Mouse (Mus musculus): ENCODE results near the gene Nkx1-2. TPM values are rescaled to one million over a fixed set of nuclear protein-coding genes. Genes with fewer than 3 reads are reported as not detected.

The Nkx1-2 gene
- polyA plus RNA-seq, 1 experiment, result not detected

GRCm38 (mm10) chr7:132619975-132620918, 20.8 kb upstream of the Nkx1-2 start:
- Histone ChIP-seq H3K4me1 (ENCODE audit: control insufficient read depth, insufficient read depth, low read length) (peaks cover 8% of the 10 kb centered on the region), H3K9ac (ENCODE audit: low read depth, poor library complexity, severe bottlenecking) (no peak overlapping the region), H3K9me3 (replicated peaks; ENCODE audit: control insufficient read depth, insufficient read depth, low read length, poor library complexity, severe bottlenecking) (no peaks in the 10 kb centered on the region), H3K27me3 (ENCODE audit: control insufficient read depth, insufficient read depth, low read length, poor library complexity, severe bottlenecking) (no peaks in the 10 kb centered on the region), H3K4me3 (ENCODE audit: low read depth, low read length) (no peak overlapping the region), H3K36me3 (ENCODE audit: control insufficient read depth, insufficient read depth, low read length, poor library complexity, severe bottlenecking) (no peaks in the 10 kb centered on the region), H3K27ac (ENCODE audit: insufficient read depth, low read length) (no peak overlapping the region)
- TF ChIP-seq CTCF (IDR thresholded peaks at IDR 0.05; ENCODE audit: low read depth, low read length) (no peak), EP300 (IDR thresholded peaks at IDR 0.05; ENCODE audit: insufficient read depth, low read depth, low read length) (no peak), POLR2A (IDR thresholded peaks at IDR 0.05; ENCODE audit: insufficient read depth, low read length) (no peak)

GRCm38 (mm10) chr7:132619549-132619948, 20.1 kb upstream of the Nkx1-2 start:
- Histone ChIP-seq H3K9ac (ENCODE audit: low read depth, poor library complexity, severe bottlenecking) (no peak overlapping the region), H3K27me3 (ENCODE audit: control insufficient read depth, insufficient read depth, low read length, poor library complexity, severe bottlenecking) (no peaks in the 10 kb centered on the region), H3K4me1 (ENCODE audit: control insufficient read depth, insufficient read depth, low read length) (peaks cover 8% of the 10 kb centered on the region), H3K9me3 (replicated peaks; ENCODE audit: control insufficient read depth, insufficient read depth, low read length, poor library complexity, severe bottlenecking) (no peaks in the 10 kb centered on the region), H3K4me3 (ENCODE audit: low read depth, low read length) (no peak overlapping the region), H3K27ac (ENCODE audit: insufficient read depth, low read length) (no peak overlapping the region), H3K36me3 (ENCODE audit: control insufficient read depth, insufficient read depth, low read length, poor library complexity, severe bottlenecking) (no peaks in the 10 kb centered on the region)
- TF ChIP-seq EP300 (IDR thresholded peaks at IDR 0.05; ENCODE audit: insufficient read depth, low read depth, low read length) (no peak), POLR2A (IDR thresholded peaks at IDR 0.05; ENCODE audit: insufficient read depth, low read length) (no peak), CTCF (IDR thresholded peaks at IDR 0.05; ENCODE audit: low read depth, low read length) (no peak)

GRCm38 (mm10) chr7:132617021-132617564, 17.7 kb upstream of the Nkx1-2 start:
- Histone ChIP-seq H3K9ac (ENCODE audit: low read depth, poor library complexity, severe bottlenecking) (no peak overlapping the region), H3K27ac (ENCODE audit: insufficient read depth, low read length) (no peak overlapping the region), H3K9me3 (replicated peaks; ENCODE audit: control insufficient read depth, insufficient read depth, low read length, poor library complexity, severe bottlenecking) (no peaks in the 10 kb centered on the region), H3K4me3 (ENCODE audit: low read depth, low read length) (no peak overlapping the region), H3K4me1 (ENCODE audit: control insufficient read depth, insufficient read depth, low read length) (peaks cover 8% of the 10 kb centered on the region), H3K27me3 (ENCODE audit: control insufficient read depth, insufficient read depth, low read length, poor library complexity, severe bottlenecking) (no peaks in the 10 kb centered on the region), H3K36me3 (ENCODE audit: control insufficient read depth, insufficient read depth, low read length, poor library complexity, severe bottlenecking) (no peaks in the 10 kb centered on the region)
- TF ChIP-seq EP300 (IDR thresholded peaks at IDR 0.05; ENCODE audit: insufficient read depth, low read depth, low read length) (no peak), POLR2A (IDR thresholded peaks at IDR 0.05; ENCODE audit: insufficient read depth, low read length) (no peak), CTCF (IDR thresholded peaks at IDR 0.05; ENCODE audit: low read depth, low read length) (no peak)

- H3K4me1 ChIP-seq (ENCODE audit: control insufficient read depth, insufficient read depth, low read length), result peaks cover 8% of the 10 kb centered on the region
- H3K4me3 ChIP-seq (ENCODE audit: low read depth, low read length), result no peak overlapping the region
- no peaks in the 10 kb centered on the region for H3K27me3 ChIP-seq (ENCODE audit: control insufficient read depth, insufficient read depth, low read length, poor library complexity, severe bottlenecking)
- no peak overlapping the region for H3K27ac ChIP-seq (ENCODE audit: insufficient read depth, low read length)
- no peaks in the 10 kb centered on the region for H3K36me3 ChIP-seq (ENCODE audit: control insufficient read depth, insufficient read depth, low read length, poor library complexity, severe bottlenecking)
- no peak overlapping the region for H3K9ac ChIP-seq (ENCODE audit: low read depth, poor library complexity, severe bottlenecking)
- TF ChIP-seq POLR2A (IDR thresholded peaks at IDR 0.05; ENCODE audit: insufficient read depth, low read length) (no peak), CTCF (IDR thresholded peaks at IDR 0.05; ENCODE audit: low read depth, low read length) (no peak), EP300 (IDR thresholded peaks at IDR 0.05; ENCODE audit: insufficient read depth, low read depth, low read length) (peak; percentile 95)
- H3K9me3 ChIP-seq (replicated peaks; ENCODE audit: control insufficient read depth, insufficient read depth, low read length, poor library complexity, severe bottlenecking), result no peaks in the 10 kb centered on the region
Measured at GRCm38 (mm10) chr7:132616391-132616790, 17.0 kb upstream of the Nkx1-2 start.

- Histone ChIP-seq H3K27me3 (ENCODE audit: control insufficient read depth, insufficient read depth, low read length, poor library complexity, severe bottlenecking) (no peaks in the 10 kb centered on the region), H3K36me3 (ENCODE audit: control insufficient read depth, insufficient read depth, low read length, poor library complexity, severe bottlenecking) (no peaks in the 10 kb centered on the region), H3K9me3 (replicated peaks; ENCODE audit: control insufficient read depth, insufficient read depth, low read length, poor library complexity, severe bottlenecking) (no peaks in the 10 kb centered on the region), H3K4me1 (ENCODE audit: control insufficient read depth, insufficient read depth, low read length) (peaks cover 8% of the 10 kb centered on the region), H3K4me3 (ENCODE audit: low read depth, low read length) (no peak overlapping the region), H3K27ac (ENCODE audit: insufficient read depth, low read length) (no peak overlapping the region), H3K9ac (ENCODE audit: low read depth, poor library complexity, severe bottlenecking) (no peak overlapping the region)
- no peak for TF ChIP-seq POLR2A (IDR thresholded peaks at IDR 0.05; ENCODE audit: insufficient read depth, low read length)
- TF ChIP-seq CTCF (IDR thresholded peaks at IDR 0.05; ENCODE audit: low read depth, low read length), result no peak
- TF ChIP-seq EP300 (IDR thresholded peaks at IDR 0.05; ENCODE audit: insufficient read depth, low read depth, low read length), result peak; percentile 74
Measured at GRCm38 (mm10) chr7:132615346-132615745, 15.9 kb upstream of the Nkx1-2 start.

GRCm38 (mm10) chr7:132611530-132611929, 12.1 kb upstream of the Nkx1-2 start:
- no peaks in the 10 kb centered on the region for H3K27me3 ChIP-seq (ENCODE audit: control insufficient read depth, insufficient read depth, low read length, poor library complexity, severe bottlenecking)

More at GRCm38 (mm10) chr7:132611530-132611929, 12.1 kb upstream of the Nkx1-2 start:
- Histone ChIP-seq H3K4me3 (ENCODE audit: low read depth, low read length) (no peak overlapping the region), H3K4me1 (ENCODE audit: control insufficient read depth, insufficient read depth, low read length) (peaks cover 5% of the 10 kb centered on the region), H3K9ac (ENCODE audit: low read depth, poor library complexity, severe bottlenecking) (no peak overlapping the region), H3K27ac (ENCODE audit: insufficient read depth, low read length) (no peak overlapping the region), H3K36me3 (ENCODE audit: control insufficient read depth, insufficient read depth, low read length, poor library complexity, severe bottlenecking) (no peaks in the 10 kb centered on the region), H3K9me3 (replicated peaks; ENCODE audit: control insufficient read depth, insufficient read depth, low read length, poor library complexity, severe bottlenecking) (no peaks in the 10 kb centered on the region)
- no peak for TF ChIP-seq CTCF (IDR thresholded peaks at IDR 0.05; ENCODE audit: low read depth, low read length)
- TF ChIP-seq POLR2A (IDR thresholded peaks at IDR 0.05; ENCODE audit: insufficient read depth, low read length), result no peak
- TF ChIP-seq EP300 (IDR thresholded peaks at IDR 0.05; ENCODE audit: insufficient read depth, low read depth, low read length), result no peak

All from ES-Bruce4 (cell line).